Comparison of ENCODE assay signal across 7 mouse cellular contexts in genomic region chr17:94749466-94750135, GRCm38 (mm10). TPM values are rescaled to one million over a fixed set of nuclear protein-coding genes. Genes with fewer than 3 reads are reported as not detected.
DNase-seq lines count a peak whose midpoint lies in the region; ATAC-seq lines count a peak whose summit lies in the region.

Mettl4 (minus strand) TSS chr17:94750019.

- ATAC-seq in intestine, embryonic 16.5 days, result peak; percentile 100
- peak; percentile 98 for ATAC-seq in midbrain, embryonic 11.5 days (ENCODE audit: low FRiP score)

- H3K4me2 ChIP-seq in intestine, embryonic 16.5 days (ENCODE audit: low read depth, low read length), result peak within 1 kb of the TSS; percentile 62
- peak within 1 kb of the TSS; percentile 57 for H3K4me2 ChIP-seq in midbrain, embryonic 11.5 days

- H3K4me1 ChIP-seq in intestine, embryonic 16.5 days (ENCODE audit: control insufficient read depth, insufficient read depth, low read length), result 0 out of 2 replicates have a peak, but pooled peaks cover 4% of the 10 kb centered on the region
- peaks cover 8% of the 10 kb centered on the region for H3K4me1 ChIP-seq in midbrain, embryonic 11.5 days (ENCODE audit: control insufficient read depth, insufficient read depth, low read length)

- H3K27ac ChIP-seq in intestine, embryonic 16.5 days (ENCODE audit: low read length), result peak within 1 kb of the TSS; percentile 98
- peak within 1 kb of the TSS; percentile 87 for H3K27ac ChIP-seq in midbrain, embryonic 11.5 days (ENCODE audit: low read depth, low read length)

- no peaks in the 10 kb centered on the region for H3K27me3 ChIP-seq in intestine, embryonic 16.5 days (replicated peaks; ENCODE audit: control insufficient read depth, insufficient read depth, low read length)
- no peaks in the 10 kb centered on the region for H3K27me3 ChIP-seq in midbrain, embryonic 11.5 days (ENCODE audit: control insufficient read depth, insufficient read depth, low read length)

- under 1% methylated on average over 56 of the region's 56 CpGs for WGBS in intestine, embryonic 16.5 days
- under 1% methylated on average over 56 of the region's 56 CpGs for whole genome bisulfite sequencing in midbrain, embryonic 11.5 days

- H3K9me3 ChIP-seq in intestine, embryonic 16.5 days (ENCODE audit: control insufficient read depth, low read length), result no peaks in the 10 kb centered on the region
- H3K9me3 ChIP-seq in midbrain, embryonic 11.5 days (ENCODE audit: control insufficient read depth, low read length), result no peaks in the 10 kb centered on the region

- DNase-seq in adrenal gland, adult 8-10 months, result peak; percentile 93
- peak; percentile 92 for DNase-seq in embryo, embryonic 9.5 days (ENCODE audit: extremely low spot score)
- peak; percentile 88 to 93 for DNase-seq in gastrocnemius, postnatal 4 days (ENCODE audit: low spot score in 2 of 2)
- DNase-seq in left cerebral cortex, postnatal 36 days (ENCODE audit: low spot score in 2 of 2), result peak; percentile 92 to 94
- peak; percentile 99 for DNase-seq in midbrain, embryonic 11.5 days (ENCODE audit: low spot score, missing footprints)
- peak; percentile 90 for DNase-seq in skeletal muscle tissue, adult 2 months (ENCODE audit: low read depth, low spot score)

- peak within 1 kb of the TSS; percentile 81 for H3K9ac ChIP-seq in intestine, embryonic 16.5 days (ENCODE audit: low read depth, low read length)
- H3K9ac ChIP-seq in midbrain, embryonic 11.5 days (ENCODE audit: low read length), result peak within 1 kb of the TSS; percentile 66

- H3K4me3 ChIP-seq in intestine, embryonic 16.5 days (ENCODE audit: low read length), result peak within 1 kb of the TSS; percentile 67
- H3K4me3 ChIP-seq in midbrain, embryonic 11.5 days (ENCODE audit: low read depth, low read length), result peak within 1 kb of the TSS; percentile 64

- intact Hi-C loops in left cerebral cortex, postnatal 36 days (cut with DNase I), result no loop called here

- H3K36me3 ChIP-seq in intestine, embryonic 16.5 days (ENCODE audit: control insufficient read depth, insufficient read depth, low read length), result no peaks in the 10 kb centered on the region
- H3K36me3 ChIP-seq in midbrain, embryonic 11.5 days (ENCODE audit: control insufficient read depth, insufficient read depth, low read length), result no peaks in the 10 kb centered on the region

RNA-seq across cellular contexts. Expression of gene Mettl4, which starts in this region (rescaled TPM):
- 10 to 100 TPM; 16.8 to 18.0 (median 17.0) TPM for total RNA-seq in adrenal gland, adult 8-10 months (2022)
- 1 to 10 TPM; 8.2 to 9.1 TPM for total RNA-seq in gastrocnemius, postnatal 4 days (2021)
- polyA plus RNA-seq in intestine, embryonic 16.5 days (2015; fragmentation: Nextera tagmentation; extraction: Ambion mirVana), result 12.9 and 13.7 TPM in 2 replicates
- total RNA-seq in left cerebral cortex, postnatal 36 days (2021), result 10 to 100 TPM; 14.3 to 16.0 TPM
- polyA plus RNA-seq in midbrain, embryonic 11.5 days (2014; fragmentation: Nextera tagmentation; extraction: Ambion mirVana), result 38.0 and 38.1 TPM in 2 replicates

Comparison
In these comparisons a context has a peak if more than half of its experiments do, and no peak if none do; other contexts are left out.
1. Peak in every context shown above with its lines: DNase-seq, ATAC-seq, H3K4me3 ChIP-seq and H3K27ac ChIP-seq.